Mouse (Mus musculus) heart, postnatal 0 days (tissue): ENCODE measurements at regions not wholly inside any gene's neighbourhood (a gene's known extent, or its start where the extent isn't known, plus 50 kb on each side); places are given as distances from the start of the nearest gene placed in this dataset. TPM values are rescaled to one million over a fixed set of nuclear protein-coding genes. Genes with fewer than 3 reads are reported as not detected.

Experiments
- ATAC-seq: fragments of 200-750 bp; cut with Nextera tagmentation; 2 replicates; pipeline ENCODE4 v1.8.0; 2017; ENCODE audit warnings: low read depth, moderate number of reproducible peaks, moderate library complexity; ENCODE audit not compliant: insufficient read depth
- DNase-seq: peaks from one replicate; pipeline ENCODE4 v3.0.0-alpha.2; 2016; ENCODE audit warnings: low spot score
- H3K27ac ChIP-seq: fragments of 300-500 bp; sonication (generic); 2 replicates; pipeline ENCODE4 v1.5.1; 2014; ENCODE audit warnings: low read depth, mild to moderate bottlenecking
- H3K27me3 ChIP-seq: fragments of 300-500 bp; sonication (generic); 2 replicates; pipeline ENCODE4 v1.6.1; 2014; ENCODE audit warnings: low read length, mixed read lengths; ENCODE audit not compliant: control insufficient read depth, insufficient read depth
- H3K36me3 ChIP-seq: fragments of 300-500 bp; sonication (generic); replicated peaks from 2 replicates; pipeline ENCODE4 v1.6.1; 2014; ENCODE audit warnings: low read length, mixed read lengths; ENCODE audit not compliant: control insufficient read depth, insufficient read depth
- H3K4me1 ChIP-seq: fragments of 300-500 bp; sonication (generic); 2 replicates; pipeline ENCODE4 v1.6.1; 2014; ENCODE audit warnings: antibody characterized with exemption; ENCODE audit not compliant: control insufficient read depth, insufficient read depth
- H3K4me2 ChIP-seq: fragments of 300-500 bp; sonication (generic); 2 replicates; pipeline ENCODE4 v1.6.1; 2014; ENCODE audit warnings: low read depth, mild to moderate bottlenecking, low read length, moderate library complexity
- H3K4me3 ChIP-seq: fragments of 300-500 bp; sonication (generic); 2 replicates; pipeline ENCODE4 v1.5.1; 2014; ENCODE audit warnings: low read depth, low read length
- H3K9ac ChIP-seq: fragments of 300-500 bp; sonication (generic); replicated peaks from 2 replicates; pipeline ENCODE4 v1.6.1; 2014; ENCODE audit warnings: low read depth, low read length, mixed read lengths
- H3K9me3 ChIP-seq: fragments of 300-500 bp; sonication (generic); replicated peaks from 2 replicates; pipeline ENCODE4 v1.6.1; 2016; ENCODE audit warnings: low read length; ENCODE audit not compliant: control insufficient read depth
- CTCF ChIP-seq: IDR thresholded peaks from 2 replicates; pipeline ENCODE4 v1.5.1; 2016; ENCODE audit warnings: antibody characterized with exemption, control low read depth, low read depth
- EP300 ChIP-seq: IDR thresholded peaks from 2 replicates; pipeline ENCODE4 v1.6.1; 2016; ENCODE audit warnings: antibody characterized with exemption, low read depth
- WGBS: fragments of 180-500 bp; shearing (Covaris S2); extraction: QIAGEN DNeasy Blood & Tissue Kit; methylation state at CpG from one replicate; pipeline ENCODE4 v1.1.7; 2014; 5-methylcytosine and 5-hydroxymethylcytosine counted together
- microRNA-seq: library from miRNA; unstranded; fragments of <30 nt; microRNA quantifications from one replicate; pipeline ENCODE4, GENCODE M21; 2016

- ATAC-seq: peak; percentile 53
- H3K27ac ChIP-seq: peak overlapping the region; percentile 70
These were observed 157.6 kb downstream of the Zfp281 start for GRCm38 (mm10) chr1:136782261-136782660.

GRCm38 (mm10) chr1:136784178-136784577 lies 159.5 kb downstream of the Zfp281 start:
- Histone ChIP-seq H3K4me1 (peaks cover 16% of the 10 kb centered on the region), H3K4me2 (no peak overlapping the region), H3K9ac (no peak overlapping the region), H3K4me3 (no peak overlapping the region), H3K27me3 (no peaks in the 10 kb centered on the region), H3K9me3 (no peaks in the 10 kb centered on the region), H3K27ac (no peak overlapping the region), H3K36me3 (no peaks in the 10 kb centered on the region)
- no peak for TF ChIP-seq CTCF
- ATAC-seq (no peak), DNase-seq (no peak)
- 40% methylated on average over 9 of the region's 9 CpGs for WGBS

More at GRCm38 (mm10) chr1:136782261-136782660, 157.6 kb downstream of the Zfp281 start:
- Histone ChIP-seq H3K27me3 (no peaks in the 10 kb centered on the region), H3K4me1 (peaks cover 16% of the 10 kb centered on the region), H3K36me3 (no peaks in the 10 kb centered on the region), H3K9ac (0 out of 2 replicates have a peak overlapping the region, but pooled peaks have one; percentile 30), H3K9me3 (no peaks in the 10 kb centered on the region), H3K4me2 (peak overlapping the region; percentile 54), H3K4me3 (peak overlapping the region; percentile 38)
- 19% methylated on average over 10 of the region's 10 CpGs for WGBS
- peak; percentile 17 for DNase-seq
- no peak for TF ChIP-seq CTCF
- TF ChIP-seq EP300: no peak

GRCm38 (mm10) chr1:136788979-136789513 lies 164.3 kb downstream of the Zfp281 start:
- Histone ChIP-seq H3K27ac (no peak overlapping the region), H3K36me3 (no peaks in the 10 kb centered on the region), H3K9ac (no peak overlapping the region), H3K4me3 (no peak overlapping the region), H3K4me1 (no peaks in the 10 kb centered on the region), H3K4me2 (no peak overlapping the region), H3K27me3 (no peaks in the 10 kb centered on the region), H3K9me3 (no peaks in the 10 kb centered on the region)
- ATAC-seq (no peak), DNase-seq (no peak)
- 58% methylated on average over 30 of the region's 30 CpGs for WGBS
- TF ChIP-seq CTCF: no peak
- no peak for TF ChIP-seq EP300

GRCm38 (mm10) chr1:136791641-136792040 lies 166.9 kb downstream of the Zfp281 start:
- ATAC-seq: no peak
- Histone ChIP-seq H3K4me3 (no peak overlapping the region), H3K4me2 (no peak overlapping the region), H3K36me3 (no peaks in the 10 kb centered on the region), H3K27me3 (no peaks in the 10 kb centered on the region), H3K27ac (no peak overlapping the region), H3K4me1 (no peaks in the 10 kb centered on the region), H3K9ac (no peak overlapping the region), H3K9me3 (no peaks in the 10 kb centered on the region)
- 76% methylated on average over 1 of the region's 1 CpGs for WGBS
- no peak for TF ChIP-seq CTCF
- DNase-seq: no peak

Small RNA genes in the stretch of these regions (microRNA-seq; reads per million reads assigned to microRNA genes)
- gene Gm22132: not detected
